Mouse (Mus musculus): Measurements from ENCODE around the gene Neu3. TPM values are rescaled to one million over a fixed set of nuclear protein-coding genes. Genes with fewer than 3 reads are reported as not detected.

The Neu3 gene
- polyA plus RNA-seq, 1 experiment: 2.0 TPM

- H3K4me3 ChIP-seq (ENCODE audit: insufficient read depth, low read length): no peak overlapping the region
- TF ChIP-seq POLR2A (IDR thresholded peaks at IDR 0.05; ENCODE audit: extremely low read depth, insufficient read depth, low read length) (no peak), CTCF (IDR thresholded peaks at IDR 0.05; ENCODE audit: extremely low read depth, insufficient read depth, low read length) (no peak)
- no peaks in the 10 kb centered on the region for H3K4me1 ChIP-seq (ENCODE audit: control insufficient read depth, insufficient read depth, low read length)
- H3K27ac ChIP-seq (ENCODE audit: insufficient read depth, low read length): no peak overlapping the region
These were observed 42.7 kb downstream of the Neu3 start for GRCm38 (mm10) chr7:99785553-99785952.

GRCm38 (mm10) chr7:99783421-99783820 is 44.8 kb downstream of the Neu3 start:
- TF ChIP-seq POLR2A (IDR thresholded peaks at IDR 0.05; ENCODE audit: extremely low read depth, insufficient read depth, low read length): no peak
- no peak for TF ChIP-seq CTCF (IDR thresholded peaks at IDR 0.05; ENCODE audit: extremely low read depth, insufficient read depth, low read length)
- no peak overlapping the region for H3K4me3 ChIP-seq (ENCODE audit: insufficient read depth, low read length)
- H3K4me1 ChIP-seq (ENCODE audit: control insufficient read depth, insufficient read depth, low read length): no peaks in the 10 kb centered on the region
- no peak overlapping the region for H3K27ac ChIP-seq (ENCODE audit: insufficient read depth, low read length)

- no peak overlapping the region for H3K4me3 ChIP-seq (ENCODE audit: insufficient read depth, low read length)
- H3K27ac ChIP-seq (ENCODE audit: insufficient read depth, low read length): no peak overlapping the region
- no peak for TF ChIP-seq CTCF (IDR thresholded peaks at IDR 0.05; ENCODE audit: extremely low read depth, insufficient read depth, low read length)
- no peak for TF ChIP-seq POLR2A (IDR thresholded peaks at IDR 0.05; ENCODE audit: extremely low read depth, insufficient read depth, low read length)
- H3K4me1 ChIP-seq (ENCODE audit: control insufficient read depth, insufficient read depth, low read length): no peaks in the 10 kb centered on the region
These were observed 46.3 kb downstream of the Neu3 start for GRCm38 (mm10) chr7:99781916-99782315.

- Histone ChIP-seq H3K4me1 (ENCODE audit: control insufficient read depth, insufficient read depth, low read length) (no peaks in the 10 kb centered on the region), H3K27ac (ENCODE audit: insufficient read depth, low read length) (no peak overlapping the region), H3K4me3 (ENCODE audit: insufficient read depth, low read length) (no peak overlapping the region)
- TF ChIP-seq POLR2A (IDR thresholded peaks at IDR 0.05; ENCODE audit: extremely low read depth, insufficient read depth, low read length) (no peak), CTCF (IDR thresholded peaks at IDR 0.05; ENCODE audit: extremely low read depth, insufficient read depth, low read length) (no peak)
These were observed 46.8 kb downstream of the Neu3 start for GRCm38 (mm10) chr7:99781385-99781784.

- TF ChIP-seq POLR2A (IDR thresholded peaks at IDR 0.05; ENCODE audit: extremely low read depth, insufficient read depth, low read length): no peak
- no peak for TF ChIP-seq CTCF (IDR thresholded peaks at IDR 0.05; ENCODE audit: extremely low read depth, insufficient read depth, low read length)
- no peaks in the 10 kb centered on the region for H3K4me1 ChIP-seq (ENCODE audit: control insufficient read depth, insufficient read depth, low read length)
- no peak within 1 kb of the TSS for H3K4me3 ChIP-seq (ENCODE audit: insufficient read depth, low read length)
- H3K27ac ChIP-seq (ENCODE audit: insufficient read depth, low read length): no peak within 1 kb of the TSS
These were observed 65.0 kb downstream of the Neu3 start, which contains the start of gene Olfr521 for GRCm38 (mm10) chr7:99763207-99763606. Olfr521 (plus strand) TSS chr7:99763507.

Other genes starting within 250 kb of the Neu3 start
- 2.3 and 2.8 TPM in 2 replicates for gene Tpbgl, start 201.3 kb downstream of the Neu3 start, polyA plus RNA-seq (2012; rRNA removed)
- gene Slco2b1, start 117.1 kb downstream of the Neu3 start, polyA plus RNA-seq (2012; rRNA removed): 17.4 and 18.0 TPM in 2 replicates
- 0.19 TPM in 1 of 2 replicates, not detected in the other for gene Olfr520, start 98.1 kb downstream of the Neu3 start, polyA plus RNA-seq (2012; rRNA removed)
- not detected in 2 replicates for gene Olfr521, start 64.9 kb downstream of the Neu3 start, polyA plus RNA-seq (2012; rRNA removed)
- gene Xrra1, start 30.7 kb upstream of the Neu3 start, polyA plus RNA-seq (2012; rRNA removed): 0.96 and 1.3 TPM in 2 replicates
- 65.2 and 68.3 TPM in 2 replicates for gene Spcs2, start 35.0 kb upstream of the Neu3 start, polyA plus RNA-seq (2012; rRNA removed)
- 23.7 TPM in 2 replicates for gene Rnf169, start 152.0 kb upstream of the Neu3 start, polyA plus RNA-seq (2012; rRNA removed)
- 0.61 and 0.68 TPM in 2 replicates for gene Chrdl2, start 177.8 kb upstream of the Neu3 start, polyA plus RNA-seq (2012; rRNA removed)